Mouse (Mus musculus) testis, postnatal 10 days (tissue): Measurements from ENCODE around the gene Fbxo36.

ENCODE experiments used
- DNase-seq: peaks from one replicate; pipeline ENCODE4 v3.0.0; 2021; ENCODE audit warnings: low spot score

The Fbxo36 gene

GRCm38 (mm10) chr1:84890503-84890902 lies 50.9 kb downstream of the Fbxo36 start:
- no peak for DNase-seq

- DNase-seq, result no peak
Observed at GRCm38 (mm10) chr1:84891746-84892145, 52.1 kb downstream of the Fbxo36 start.

GRCm38 (mm10) chr1:84897364-84897763 lies 57.7 kb downstream of the Fbxo36 start:
- DNase-seq, result no peak

GRCm38 (mm10) chr1:84899156-84899555 lies 59.5 kb downstream of the Fbxo36 start:
- DNase-seq, result no peak

- no peak for DNase-seq
Observed at GRCm38 (mm10) chr1:84904467-84904866, 64.8 kb downstream of the Fbxo36 start.

GRCm38 (mm10) chr1:84910177-84910804 lies 70.7 kb downstream of the Fbxo36 start:
- no peak for DNase-seq

- no peak for DNase-seq
Observed at GRCm38 (mm10) chr1:84912571-84912970, 72.9 kb downstream of the Fbxo36 start.

- DNase-seq, result no peak
Observed at GRCm38 (mm10) chr1:84915010-84915409, 75.4 kb downstream of the Fbxo36 start.

GRCm38 (mm10) chr1:84918865-84919264 lies 79.2 kb downstream of the Fbxo36 start:
- DNase-seq, result no peak

GRCm38 (mm10) chr1:84923432-84923831 lies 83.8 kb downstream of the Fbxo36 start:
- DNase-seq, result no peak

- DNase-seq, result no peak
Observed at GRCm38 (mm10) chr1:84924134-84924533, 84.5 kb downstream of the Fbxo36 start.

- peak; percentile 46 for DNase-seq
Observed at GRCm38 (mm10) chr1:84925599-84925998, 86.0 kb downstream of the Fbxo36 start.

GRCm38 (mm10) chr1:84933472-84934150 lies 94.0 kb downstream of the Fbxo36 start:
- DNase-seq, result peak; percentile 92

GRCm38 (mm10) chr1:84934151-84934502 lies 94.5 kb downstream of the Fbxo36 start:
- no peak for DNase-seq

GRCm38 (mm10) chr1:84934503-84935333 lies 95.1 kb downstream of the Fbxo36 start, which contains the start of gene Slc16a14:
TSS of gene Slc16a14 (minus strand) at chr1:84935134.
- peak; percentile 59 for DNase-seq

GRCm38 (mm10) chr1:84935668-84936067 lies 96.0 kb downstream of the Fbxo36 start:
- DNase-seq, result peak; percentile 63

GRCm38 (mm10) chr1:84936716-84937510 lies 97.3 kb downstream of the Fbxo36 start:
- no peak for DNase-seq

GRCm38 (mm10) chr1:84939466-84939865 lies 99.8 kb downstream of the Fbxo36 start:
- DNase-seq, result no peak

- no peak for DNase-seq
Observed at GRCm38 (mm10) chr1:84940322-84940721, 100.7 kb downstream of the Fbxo36 start.

- no peak for DNase-seq
Observed at GRCm38 (mm10) chr1:84942666-84943065, 103.0 kb downstream of the Fbxo36 start.

GRCm38 (mm10) chr1:84943549-84943948 lies 103.9 kb downstream of the Fbxo36 start:
- DNase-seq, result no peak

GRCm38 (mm10) chr1:84945950-84946349 lies 106.3 kb downstream of the Fbxo36 start:
- no peak for DNase-seq
